Mouse (Mus musculus) liver, adult 2 months (tissue): Measurements from ENCODE around the gene Gm20532. TPM values are rescaled to one million over a fixed set of nuclear protein-coding genes. Genes with fewer than 3 reads are reported as not detected.

Experiments
- DNase-seq: peaks from one replicate; pipeline ENCODE4 v3.0.0-alpha.2; 2011; ENCODE audit warnings: low read depth, low spot score; ENCODE audit errors: extremely low read depth
- H3K27ac ChIP-seq: fragments of 200-500 bp; replicated peaks from 2 replicates; pipeline ENCODE4 v1.5.1; 2012; ENCODE audit warnings: low read depth, mild to moderate bottlenecking, control low read depth, inconsistent platforms, low read length; ENCODE audit not compliant: insufficient read depth
- H3K27me3 ChIP-seq: fragments of 200-500 bp; 2 replicates; pipeline ENCODE4 v1.6.1; 2012; ENCODE audit warnings: mild to moderate bottlenecking, moderate library complexity, low read length, inconsistent platforms; ENCODE audit not compliant: control insufficient read depth, insufficient read depth
- H3K36me3 ChIP-seq: fragments of 200-500 bp; 2 replicates; pipeline ENCODE4 v1.6.1; 2012; ENCODE audit warnings: low read length, inconsistent platforms; ENCODE audit not compliant: control insufficient read depth, insufficient read depth
- H3K4me1 ChIP-seq: fragments of 200-500 bp; 2 replicates; pipeline ENCODE4 v1.6.1; 2011; ENCODE audit warnings: low read length; ENCODE audit not compliant: control insufficient read depth, insufficient read depth
- H3K4me3 ChIP-seq: fragments of 200-500 bp; 2 replicates; pipeline ENCODE4 v1.5.1; 2011; ENCODE audit warnings: low read depth, mild to moderate bottlenecking, control low read depth, low read length, moderate library complexity; ENCODE audit not compliant: insufficient read depth
- H3K79me2 ChIP-seq: fragments of 200-500 bp; 2 replicates; pipeline ENCODE4 v1.6.1; 2012; ENCODE audit warnings: inconsistent platforms, mild to moderate bottlenecking, low read length, moderate library complexity; ENCODE audit not compliant: control insufficient read depth, insufficient read depth
- H3K9ac ChIP-seq: fragments of 200-500 bp; 2 replicates; pipeline ENCODE4 v1.6.1; 2012; ENCODE audit warnings: low read depth, mild to moderate bottlenecking, control low read depth, inconsistent platforms, low read length
- CTCF ChIP-seq: fragments of 200-500 bp; IDR thresholded peaks from 2 replicates; pipeline ENCODE4 v1.5.1; 2011; ENCODE audit warnings: low read depth, low read length, control low read depth
- POLR2A ChIP-seq: fragments of 200-500 bp; IDR thresholded peaks from 2 replicates; pipeline ENCODE4 v1.6.1; 2011; ENCODE audit warnings: low read length, control low read depth; ENCODE audit not compliant: insufficient read depth; ENCODE audit errors: extremely low read depth
- WGBS: fragments of 180-500 bp; shearing (Covaris S2); methylation state at CpG from one replicate; pipeline ENCODE4 v1.1.7; 2018; 5-methylcytosine and 5-hydroxymethylcytosine counted together
- polyA plus RNA-seq: library from polyadenylated mRNA; depleted of rRNA; stranded (reverse); fragments of >200 nt; gene quantifications from 2 replicates; pipeline ENCODE4 v1.2.3, GENCODE M21; 2012
- total RNA-seq: library from RNA; depleted of rRNA; stranded (reverse); fragments of >200 nt; gene quantifications from 2 replicates; pipeline ENCODE4 v1.2.3, GENCODE M21; 2014

Gm20532 gene
- total and polyA plus RNA-seq, 2 experiments = not detected

- Histone ChIP-seq H3K4me1 (peaks cover 12% of the 10 kb centered on the region; the same call in 1 of the 2 replicates), H3K27ac (no peak overlapping the region), H3K27me3 (no peaks in the 10 kb centered on the region), H3K9ac (no peak overlapping the region), H3K4me3 (no peak overlapping the region), H3K79me2 (peaks cover 13% of the 10 kb centered on the region; the same call in 1 of the 2 replicates), H3K36me3 (no peaks in the 10 kb centered on the region)
- TF ChIP-seq CTCF = no peak
- no peak for TF ChIP-seq POLR2A
- WGBS = 64% methylated on average over 6 of the region's 6 CpGs
- DNase-seq = no peak
Observed at GRCm38 (mm10) chr2:26607056-26607910, 20.8 kb downstream of the Gm20532 start.

- no peak overlapping the region for H3K27ac ChIP-seq
- no peak for DNase-seq
- no peaks in the 10 kb centered on the region for H3K27me3 ChIP-seq
- H3K79me2 ChIP-seq = peaks cover 2% of the 10 kb centered on the region; the same call in 1 of the 2 replicates
- no peak overlapping the region for H3K4me3 ChIP-seq
- no peaks in the 10 kb centered on the region for H3K36me3 ChIP-seq
- H3K9ac ChIP-seq = no peak overlapping the region
- H3K4me1 ChIP-seq = peaks cover 12% of the 10 kb centered on the region; the same call in 1 of the 2 replicates
- TF ChIP-seq POLR2A = no peak
- no peak for TF ChIP-seq CTCF
Observed at GRCm38 (mm10) chr2:26608781-26609180, 22.3 kb downstream of the Gm20532 start.

GRCm38 (mm10) chr2:26609261-26609661 is 22.8 kb downstream of the Gm20532 start:
- Histone ChIP-seq H3K4me3 (no peak overlapping the region), H3K36me3 (no peaks in the 10 kb centered on the region), H3K27me3 (no peaks in the 10 kb centered on the region), H3K79me2 (no peaks in the 10 kb centered on the region), H3K4me1 (peaks cover 12% of the 10 kb centered on the region; the same call in 1 of the 2 replicates), H3K9ac (no peak overlapping the region), H3K27ac (peak overlapping the region; percentile 23; the same call in 1 of the 2 replicates)
- TF ChIP-seq POLR2A = no peak
- no peak for TF ChIP-seq CTCF
- peak; percentile 88 for DNase-seq

DNA sequence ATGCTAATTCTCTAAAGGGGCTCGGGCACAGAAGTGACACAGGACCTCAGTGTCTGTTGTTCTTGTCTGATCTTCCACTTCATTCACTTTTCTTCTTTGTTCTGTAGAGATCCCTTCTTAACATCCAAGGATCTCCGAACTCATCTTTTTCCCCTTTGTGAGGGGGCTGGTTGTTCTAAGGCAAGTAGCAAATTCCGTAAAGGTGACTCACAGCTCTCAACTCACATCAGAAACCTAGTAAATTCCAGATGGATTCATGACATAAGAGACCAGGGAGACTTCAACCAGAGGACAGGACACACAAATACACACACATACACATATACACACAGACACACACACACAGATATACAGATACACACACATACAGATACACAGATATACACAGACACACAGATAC is 24.1 kb downstream of the Gm20532 start:
- Histone ChIP-seq H3K4me3 (no peak overlapping the region), H3K27ac (no peak overlapping the region)

DNA sequence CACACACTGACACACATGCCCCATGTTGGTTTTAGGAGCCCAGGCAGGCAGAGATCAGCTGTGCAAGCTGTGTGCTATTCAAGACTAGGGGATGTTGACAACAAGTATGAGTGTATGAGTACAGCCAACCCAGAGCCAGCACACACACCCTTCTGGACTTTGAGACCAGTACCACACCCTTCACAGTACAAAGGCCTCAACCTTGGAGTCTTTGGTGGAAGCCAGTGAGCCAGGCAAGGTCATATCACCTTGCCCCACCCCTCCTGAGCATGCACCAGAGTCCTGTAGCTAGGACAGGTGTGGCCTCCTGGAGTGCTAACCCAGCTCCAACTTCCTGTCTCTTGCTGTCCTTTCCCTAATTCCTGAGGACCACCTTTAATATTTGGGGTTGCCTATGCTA is 24.6 kb downstream of the Gm20532 start:
- peak; percentile 87 for DNase-seq
- no peak overlapping the region for H3K9ac ChIP-seq
- H3K4me3 ChIP-seq = no peak overlapping the region
- H3K27me3 ChIP-seq = no peaks in the 10 kb centered on the region
- H3K27ac ChIP-seq = no peak overlapping the region
- H3K36me3 ChIP-seq = no peaks in the 10 kb centered on the region
- no peaks in the 10 kb centered on the region for H3K79me2 ChIP-seq
- no peak for TF ChIP-seq POLR2A
- TF ChIP-seq CTCF = no peak
- peaks cover 7% of the 10 kb centered on the region; the same call in 1 of the 2 replicates for H3K4me1 ChIP-seq

More for the DNA sequence above, 24.1 kb downstream of the Gm20532 start:
- no peak for DNase-seq
- WGBS = 98% methylated on average over 3 of the region's 3 CpGs
- no peak overlapping the region for H3K9ac ChIP-seq
- no peaks in the 10 kb centered on the region for H3K27me3 ChIP-seq
- no peaks in the 10 kb centered on the region for H3K79me2 ChIP-seq
- no peaks in the 10 kb centered on the region for H3K36me3 ChIP-seq
- H3K4me1 ChIP-seq = peaks cover 7% of the 10 kb centered on the region; the same call in 1 of the 2 replicates
- TF ChIP-seq CTCF (no peak), POLR2A (no peak)

DNA sequence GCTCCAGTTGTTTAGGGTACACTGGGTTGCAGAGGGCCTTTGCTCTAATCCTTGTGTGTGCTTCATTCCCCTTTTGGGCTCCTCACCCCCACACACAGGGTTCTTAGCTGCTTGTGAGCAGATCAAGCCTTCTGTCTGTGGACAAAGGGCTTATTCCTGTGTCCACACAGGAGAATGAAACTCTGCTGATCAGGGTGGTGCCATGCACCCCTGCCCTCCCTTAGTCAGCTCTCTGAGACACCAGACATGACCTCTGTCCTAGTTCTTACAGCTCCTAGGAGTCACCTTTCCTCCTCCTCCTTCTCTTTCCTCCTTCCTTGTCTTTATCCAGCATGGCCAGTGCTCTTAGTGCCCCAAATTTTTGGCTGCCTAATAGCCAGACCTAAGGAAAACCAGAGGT is 25.5 kb downstream of the Gm20532 start:
- Histone ChIP-seq H3K27ac (no peak overlapping the region), H3K4me1 (peaks cover 7% of the 10 kb centered on the region; the same call in 1 of the 2 replicates), H3K36me3 (no peaks in the 10 kb centered on the region)

More for the DNA sequence above, 25.5 kb downstream of the Gm20532 start:
- Histone ChIP-seq H3K9ac (no peak overlapping the region), H3K27me3 (no peaks in the 10 kb centered on the region), H3K79me2 (no peaks in the 10 kb centered on the region), H3K4me3 (no peak overlapping the region)
- no peak for DNase-seq
- TF ChIP-seq CTCF (no peak), POLR2A (no peak)
